Mouse (Mus musculus) hindbrain, embryonic 13.5 days (tissue): ENCODE data around the gene Gm13276. TPM values are rescaled to one million over a fixed set of nuclear protein-coding genes. Genes with fewer than 3 reads are reported as not detected.
"Not testable (repeated sequence)": the region's sequence is repeated elsewhere in the genome, so short reads cannot be mapped to it uniquely, and the experiment has no call there.

Source experiments
- ATAC-seq: fragments of 200-750 bp; cut with Nextera tagmentation; 2 replicates; pipeline ENCODE4 v1.8.0; 2017; ENCODE audit warnings: moderate TSS enrichment; ENCODE audit not compliant: low FRiP score
- H3K27ac ChIP-seq: fragments of 300-500 bp; sonication (generic); 2 replicates; pipeline ENCODE4 v1.5.1; 2015; ENCODE audit warnings: inconsistent platforms, mild to moderate bottlenecking, moderate library complexity
- H3K27me3 ChIP-seq: fragments of 300-500 bp; sonication (generic); 2 replicates; pipeline ENCODE4 v1.6.1; 2015; ENCODE audit warnings: mild to moderate bottlenecking, inconsistent platforms
- H3K36me3 ChIP-seq: fragments of 300-500 bp; sonication (generic); 2 replicates; pipeline ENCODE4 v1.6.1; 2015; ENCODE audit warnings: mild to moderate bottlenecking, inconsistent platforms
- H3K4me1 ChIP-seq: fragments of 300-500 bp; sonication (generic); replicated peaks from 2 replicates; pipeline ENCODE4 v1.6.1; 2015; ENCODE audit warnings: inconsistent platforms
- H3K4me2 ChIP-seq: fragments of 300-500 bp; sonication (generic); 2 replicates; pipeline ENCODE4 v1.6.1; 2015; ENCODE audit warnings: inconsistent platforms, mild to moderate bottlenecking, moderate library complexity
- H3K4me3 ChIP-seq: fragments of 300-500 bp; sonication (generic); 2 replicates; pipeline ENCODE4 v1.5.1; 2015; ENCODE audit warnings: mild to moderate bottlenecking, inconsistent platforms
- H3K9ac ChIP-seq: fragments of 300-500 bp; sonication (generic); 2 replicates; pipeline ENCODE4 v1.6.1; 2015; ENCODE audit warnings: mild to moderate bottlenecking, inconsistent platforms
- H3K9me3 ChIP-seq: fragments of 300-500 bp; sonication (generic); 2 replicates; pipeline ENCODE4 v1.6.1; 2016; ENCODE audit warnings: inconsistent platforms
- WGBS: fragments of 180-500 bp; shearing (Covaris S2); methylation state at CpG from one replicate; pipeline ENCODE4 v1.1.7; 2015; 5-methylcytosine and 5-hydroxymethylcytosine counted together
- polyA plus RNA-seq: library from polyadenylated mRNA; unstranded; fragments of >200 nt; fragmentation: Nextera tagmentation; extraction: Ambion mirVana; gene quantifications from 2 replicates; pipeline ENCODE4 v1.2.1, GENCODE M21; 2015

Gm13276 gene
- polyA plus RNA-seq, 1 experiment from 2014 or later: not detected

GRCm38 (mm10) chr4:88793936-88794675, 8.6 kb downstream of the Gm13276 start, which contains the start of gene Gm13275:
Gene Gm13275 (plus strand): TSS chr4:88794487.
- not testable (repeated sequence) for H3K27ac ChIP-seq, ATAC-seq, H3K36me3 ChIP-seq, H3K27me3 ChIP-seq, H3K9me3 ChIP-seq, H3K4me3 ChIP-seq, H3K4me1 ChIP-seq, H3K4me2 ChIP-seq, H3K9ac ChIP-seq
- under 1% methylated on average over 13 of the region's 52 CpGs for WGBS

- not testable (repeated sequence) for H3K9ac ChIP-seq, ATAC-seq, H3K9me3 ChIP-seq, H3K27ac ChIP-seq, H3K4me3 ChIP-seq, H3K27me3 ChIP-seq, H3K36me3 ChIP-seq, H3K4me1 ChIP-seq, H3K4me2 ChIP-seq
- WGBS: no CpG with 5 or more reads among the region's 28 CpGs
These were observed 11.6 kb downstream of the Gm13276 start, which contains the start of gene Gm13279 for GRCm38 (mm10) chr4:88797097-88797496. Gene Gm13279 (plus strand): TSS chr4:88797397.

GRCm38 (mm10) chr4:88799365-88799764, 13.9 kb downstream of the Gm13276 start, which contains the start of gene Gm13285:
Gene Gm13285 (plus strand): TSS chr4:88799665.
- H3K9ac ChIP-seq, ATAC-seq, H3K36me3 ChIP-seq, H3K4me3 ChIP-seq, H3K4me2 ChIP-seq, H3K9me3 ChIP-seq, H3K4me1 ChIP-seq, H3K27me3 ChIP-seq, H3K27ac ChIP-seq: not testable (repeated sequence)
- WGBS: 24% methylated on average over 5 of the region's 7 CpGs

GRCm38 (mm10) chr4:88802954-88803353, 17.4 kb downstream of the Gm13276 start, which contains the start of gene Gm13287:
Gene Gm13287 (plus strand): TSS chr4:88803254.
- not testable (repeated sequence) for H3K9me3 ChIP-seq, H3K4me3 ChIP-seq, ATAC-seq, H3K4me2 ChIP-seq, H3K27ac ChIP-seq, H3K4me1 ChIP-seq, H3K27me3 ChIP-seq, H3K36me3 ChIP-seq, H3K9ac ChIP-seq
- no CpG with 5 or more reads among the region's 29 CpGs for WGBS

- ATAC-seq, H3K9ac ChIP-seq, H3K4me1 ChIP-seq, H3K27me3 ChIP-seq, H3K9me3 ChIP-seq, H3K27ac ChIP-seq, H3K36me3 ChIP-seq: not testable (repeated sequence)
- WGBS: no CpG with 5 or more reads among the region's 8 CpGs
- H3K4me2 ChIP-seq: peak within 1 kb of the TSS; percentile 48
- peak within 1 kb of the TSS; percentile 22; the same call in 1 of the 2 replicates for H3K4me3 ChIP-seq
These were observed 19.7 kb downstream of the Gm13276 start, which contains the start of gene Gm13288 for GRCm38 (mm10) chr4:88805231-88805630. Gene Gm13288 (plus strand): TSS chr4:88805531.

- H3K9ac ChIP-seq, ATAC-seq, H3K27me3 ChIP-seq, H3K36me3 ChIP-seq, H3K9me3 ChIP-seq, H3K27ac ChIP-seq, H3K4me1 ChIP-seq: not testable (repeated sequence)
- H3K4me3 ChIP-seq: peak overlapping the region; percentile 22; the same call in 1 of the 2 replicates
- 2% methylated on average over 12 of the region's 34 CpGs for WGBS
- peak overlapping the region; percentile 48 for H3K4me2 ChIP-seq
These were observed 20.3 kb downstream of the Gm13276 start for GRCm38 (mm10) chr4:88805761-88806160.

GRCm38 (mm10) chr4:88815928-88816327, 30.4 kb downstream of the Gm13276 start, which contains the start of gene Ifna7:
Gene Ifna7 (plus strand): TSS chr4:88816228.
- Histone ChIP-seq H3K27me3 (no peaks in the 10 kb centered on the region), H3K4me2 (no peak within 1 kb of the TSS), H3K4me3 (no peak within 1 kb of the TSS), H3K9ac (no peak within 1 kb of the TSS), H3K9me3 (no peaks in the 10 kb centered on the region), H3K36me3 (no peaks in the 10 kb centered on the region), H3K27ac (no peak within 1 kb of the TSS), H3K4me1 (no peaks in the 10 kb centered on the region)
- 74% methylated on average over 3 of the region's 3 CpGs for WGBS
- ATAC-seq: no peak

GRCm38 (mm10) chr4:88819659-88820058, 34.1 kb downstream of the Gm13276 start, which contains the start of gene Ifna11:
Gene Ifna11 (plus strand): TSS chr4:88819959.
- Histone ChIP-seq H3K4me1 (no peaks in the 10 kb centered on the region), H3K27ac (no peak within 1 kb of the TSS), H3K9me3 (no peaks in the 10 kb centered on the region), H3K36me3 (no peaks in the 10 kb centered on the region), H3K27me3 (no peaks in the 10 kb centered on the region), H3K4me2 (no peak within 1 kb of the TSS), H3K9ac (no peak within 1 kb of the TSS), H3K4me3 (no peak within 1 kb of the TSS)
- WGBS: 97% methylated on average over 1 of the region's 1 CpGs
- no peak for ATAC-seq

GRCm38 (mm10) chr4:88822995-88823394, 37.5 kb downstream of the Gm13276 start:
- no peak overlapping the region for H3K4me3 ChIP-seq
- H3K36me3 ChIP-seq: no peaks in the 10 kb centered on the region
- WGBS: 26% methylated on average over 4 of the region's 4 CpGs
- no peak overlapping the region for H3K9ac ChIP-seq
- no peak overlapping the region for H3K27ac ChIP-seq
- no peaks in the 10 kb centered on the region for H3K9me3 ChIP-seq
- no peak for ATAC-seq
- H3K27me3 ChIP-seq: no peaks in the 10 kb centered on the region
- no peak overlapping the region for H3K4me2 ChIP-seq
- H3K4me1 ChIP-seq: no peaks in the 10 kb centered on the region

- not testable (repeated sequence) for ATAC-seq, H3K4me2 ChIP-seq, H3K4me1 ChIP-seq, H3K9me3 ChIP-seq, H3K9ac ChIP-seq, H3K4me3 ChIP-seq, H3K27me3 ChIP-seq, H3K36me3 ChIP-seq, H3K27ac ChIP-seq
These were observed 41.6 kb downstream of the Gm13276 start, which contains the start of gene Ifna6 for GRCm38 (mm10) chr4:88827116-88827515. Gene Ifna6 (plus strand): TSS chr4:88827416.

GRCm38 (mm10) chr4:88830523-88830922, 45.0 kb downstream of the Gm13276 start:
- no peak for ATAC-seq
- H3K9me3 ChIP-seq: no peaks in the 10 kb centered on the region
- no peaks in the 10 kb centered on the region for H3K4me1 ChIP-seq
- no peaks in the 10 kb centered on the region for H3K36me3 ChIP-seq
- no peaks in the 10 kb centered on the region for H3K27me3 ChIP-seq
- H3K4me2 ChIP-seq: no peak overlapping the region
- H3K27ac ChIP-seq: no peak overlapping the region
- WGBS: 23% methylated on average over 4 of the region's 4 CpGs
- H3K4me3 ChIP-seq: no peak overlapping the region
- H3K9ac ChIP-seq: no peak overlapping the region

GRCm38 (mm10) chr4:88835225-88835624, 49.7 kb downstream of the Gm13276 start, which contains the start of gene Ifna5:
Gene Ifna5 (plus strand): TSS chr4:88835525.
- not testable (repeated sequence) for H3K4me2 ChIP-seq, H3K4me1 ChIP-seq, H3K9me3 ChIP-seq, H3K36me3 ChIP-seq, H3K4me3 ChIP-seq, ATAC-seq, H3K27ac ChIP-seq, H3K9ac ChIP-seq, H3K27me3 ChIP-seq
- 88% methylated on average over 1 of the region's 1 CpGs for WGBS
